Mouse (Mus musculus) bone marrow macrophage, adult 2 months (primary cell): ENCODE results near the gene Klrk1. TPM values are rescaled to one million over a fixed set of nuclear protein-coding genes. Genes with fewer than 3 reads are reported as not detected.
"Not testable (repeated sequence)": the region's sequence is repeated elsewhere in the genome, so short reads cannot be mapped to it uniquely, and the experiment has no call there.

Experiments
- H3K27ac ChIP-seq: 2 replicates; pipeline ENCODE4 v1.5.1; 2012; ENCODE audit warnings: low read depth, low read length; ENCODE audit not compliant: insufficient read depth
- H3K4me1 ChIP-seq: 2 replicates; pipeline ENCODE4 v1.6.1; 2012; ENCODE audit warnings: low read length; ENCODE audit not compliant: control insufficient read depth, insufficient read depth
- H3K4me3 ChIP-seq: 2 replicates; pipeline ENCODE4 v1.5.1; 2012; ENCODE audit warnings: mild to moderate bottlenecking, low read length, moderate library complexity; ENCODE audit not compliant: insufficient read depth
- CTCF ChIP-seq: IDR thresholded peaks from 2 replicates; pipeline ENCODE4 v1.5.1; 2012; ENCODE audit warnings: low read depth, mild to moderate bottlenecking, low read length, moderate library complexity
- POLR2A ChIP-seq: IDR thresholded peaks from 2 replicates; pipeline ENCODE4 v1.6.1; 2012; ENCODE audit warnings: mild to moderate bottlenecking, low read depth, low read length, borderline replicate concordance
- polyA plus RNA-seq: library from polyadenylated mRNA; stranded (reverse); fragments of >200 nt; gene quantifications from 2 replicates; pipeline ENCODE4 v1.2.4, GENCODE M21; 2012; ENCODE audit not compliant: missing spikeins, insufficient read depth, insufficient read length

The Klrk1 gene
- polyA plus RNA-seq = 0.92 and 1.3 TPM in 2 replicates

DNA sequence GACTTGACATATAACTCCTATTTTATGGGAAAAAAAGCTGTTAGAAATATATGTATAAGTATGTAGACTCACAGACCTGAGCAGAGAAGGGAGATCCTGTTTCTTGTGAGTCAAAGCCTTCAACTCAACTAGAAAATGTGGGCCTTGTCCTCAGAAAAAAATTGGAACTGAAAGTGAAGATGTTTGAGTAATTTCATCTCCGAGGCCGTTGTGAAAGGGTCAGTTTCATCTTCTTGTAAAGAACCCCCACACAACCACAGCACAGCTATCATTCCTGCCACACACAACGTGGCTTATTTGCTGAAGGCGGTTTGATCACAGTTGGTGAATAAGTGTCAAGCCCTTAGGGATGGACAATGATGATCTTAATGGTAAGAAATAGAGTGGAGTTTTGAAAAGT lies at the start of gene Klrk1:
Klrk1 (minus strand) TSS at position 130 of the 400 bp plus-strand sequence.
- Histone ChIP-seq H3K4me1 (no peaks in the 10 kb centered on the region), H3K27ac (no peak within 1 kb of the TSS), H3K4me3 (no peak within 1 kb of the TSS)
- TF ChIP-seq POLR2A = no peak

DNA sequence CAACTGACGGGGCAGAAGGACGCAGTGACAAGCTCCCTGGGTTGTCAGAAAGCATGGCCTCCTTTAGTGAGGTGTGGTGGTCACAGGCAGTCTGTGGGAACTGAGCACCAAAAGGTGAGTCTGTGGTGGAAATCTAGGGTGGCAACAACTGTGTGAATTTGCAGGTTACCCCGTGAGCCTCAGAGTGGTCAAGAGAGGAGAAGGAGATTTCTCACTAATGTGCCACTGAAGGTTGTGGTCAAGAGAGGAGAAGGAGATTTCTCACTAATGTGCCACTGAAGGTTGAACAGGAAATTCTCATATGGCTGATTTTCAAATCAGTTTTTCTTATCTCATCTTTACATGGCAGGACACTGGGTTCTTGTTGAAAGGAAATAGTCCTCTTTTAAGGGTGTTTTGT lies 37.6 kb upstream of the Klrk1 start:
- H3K4me3 ChIP-seq, H3K27ac ChIP-seq, H3K4me1 ChIP-seq: not testable (repeated sequence)

DNA sequence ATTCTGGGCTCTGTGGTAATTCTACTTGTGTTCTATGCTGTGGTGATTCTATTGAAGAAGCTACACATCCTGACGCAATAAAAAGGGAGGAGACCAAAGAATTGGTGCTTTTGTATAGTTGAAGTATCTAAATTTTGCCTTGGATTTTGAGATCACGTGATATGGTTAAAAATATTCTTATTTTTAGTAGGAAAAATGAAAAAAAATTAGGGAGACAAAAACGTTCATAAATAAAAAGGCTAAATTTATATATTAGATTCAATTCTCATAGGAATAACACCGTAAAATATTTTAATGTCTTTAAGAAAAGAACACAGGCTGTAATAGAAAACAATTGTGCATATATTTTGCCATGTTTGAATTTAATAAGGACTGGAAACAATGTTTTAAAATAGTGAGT lies 36.9 kb upstream of the Klrk1 start, which contains the start of gene Klrc2:
Klrc2 (minus strand) TSS at position 101 of the 400 bp plus-strand sequence.
- H3K4me1 ChIP-seq, H3K27ac ChIP-seq, H3K4me3 ChIP-seq: not testable (repeated sequence)

DNA sequence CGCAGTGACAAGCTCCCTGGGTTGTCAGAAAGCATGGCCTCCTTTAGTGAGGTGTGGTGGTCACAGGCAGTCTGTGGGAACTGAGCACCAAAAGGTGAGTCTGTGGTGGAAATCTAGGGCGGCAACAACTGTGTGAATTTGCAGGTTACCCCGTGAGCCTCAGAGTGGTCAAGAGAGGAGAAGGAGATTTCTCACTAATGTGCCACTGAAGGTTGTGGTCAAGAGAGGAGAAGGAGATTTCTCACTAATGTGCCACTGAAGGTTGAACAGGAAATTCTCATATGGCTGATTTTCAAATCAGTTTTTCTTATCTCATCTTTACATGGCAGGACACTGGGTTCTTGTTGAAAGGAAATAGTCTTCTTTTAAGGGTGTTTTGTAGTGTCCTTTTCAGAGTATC lies 20.4 kb upstream of the Klrk1 start:
- not testable (repeated sequence) for H3K4me3 ChIP-seq, H3K27ac ChIP-seq, H3K4me1 ChIP-seq

DNA sequence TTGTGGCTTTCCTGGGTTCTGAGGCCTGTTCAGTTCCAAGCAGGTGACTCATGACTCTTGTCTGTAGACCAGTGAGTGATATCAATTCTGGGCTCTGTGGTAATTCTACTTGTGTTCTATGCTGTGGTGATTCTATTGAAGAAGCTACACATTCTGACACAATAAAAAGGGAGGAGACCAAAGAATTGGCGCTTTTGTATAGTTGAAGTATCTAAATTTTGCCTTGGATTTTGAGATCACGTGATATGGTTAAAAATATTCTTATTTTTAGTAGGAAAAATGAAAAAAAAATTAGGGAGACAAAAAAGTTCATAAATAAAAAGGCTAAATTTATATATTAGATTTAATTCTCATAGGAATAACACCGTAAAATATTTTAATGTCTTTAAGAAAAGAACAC lies 19.6 kb upstream of the Klrk1 start, which contains the start of gene Klrc3:
Klrc3 (minus strand) TSS at position 101 of the 400 bp plus-strand sequence.
- H3K4me3 ChIP-seq, H3K27ac ChIP-seq, H3K4me1 ChIP-seq: not testable (repeated sequence)

DNA sequence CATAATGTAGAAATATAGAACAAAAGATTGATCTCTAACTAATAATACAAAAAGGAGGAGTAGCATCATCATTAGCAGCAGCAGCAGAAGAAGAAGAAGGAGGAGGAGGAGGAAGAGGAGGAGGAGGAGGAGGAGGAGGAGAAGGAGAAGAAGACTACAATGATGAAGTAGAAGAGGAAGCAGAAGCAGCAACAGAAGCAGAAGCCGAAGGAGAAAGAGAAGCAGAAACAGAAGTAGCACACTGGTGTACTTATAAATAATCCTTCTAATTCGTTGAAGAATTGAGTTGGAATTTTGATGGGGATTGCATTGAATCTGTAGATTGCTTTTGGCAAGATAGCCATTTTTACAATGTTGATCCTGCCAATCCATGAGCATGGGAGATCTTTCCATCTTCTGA lies 7.4 kb upstream of the Klrk1 start:
- not testable (repeated sequence) for H3K4me1 ChIP-seq, H3K27ac ChIP-seq, H3K4me3 ChIP-seq

DNA sequence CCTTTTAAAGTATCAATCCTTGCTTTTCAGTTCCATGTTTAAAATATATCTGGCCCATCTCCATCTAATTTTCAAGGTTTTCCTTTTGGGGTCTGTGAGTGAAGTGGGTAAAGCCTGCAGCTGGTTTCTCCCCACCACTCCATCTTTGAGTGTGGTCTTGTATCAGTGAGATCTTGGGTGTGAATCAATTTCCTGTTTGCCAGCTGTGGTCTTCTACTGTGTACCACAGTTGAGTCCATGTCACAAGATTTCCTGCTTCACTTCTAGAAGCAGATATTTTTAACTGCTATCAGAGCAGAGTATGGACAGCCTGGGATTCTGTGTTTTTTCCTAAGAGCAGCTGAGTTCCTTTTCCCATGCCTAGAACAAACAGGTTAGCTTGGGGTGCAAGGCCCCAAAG lies 15.3 kb downstream of the Klrk1 start:
- peak overlapping the region; percentile 51 for H3K27ac ChIP-seq
- no peak overlapping the region for H3K4me3 ChIP-seq
- H3K4me1 ChIP-seq = peaks cover 9% of the 10 kb centered on the region
- TF ChIP-seq CTCF = no peak

DNA sequence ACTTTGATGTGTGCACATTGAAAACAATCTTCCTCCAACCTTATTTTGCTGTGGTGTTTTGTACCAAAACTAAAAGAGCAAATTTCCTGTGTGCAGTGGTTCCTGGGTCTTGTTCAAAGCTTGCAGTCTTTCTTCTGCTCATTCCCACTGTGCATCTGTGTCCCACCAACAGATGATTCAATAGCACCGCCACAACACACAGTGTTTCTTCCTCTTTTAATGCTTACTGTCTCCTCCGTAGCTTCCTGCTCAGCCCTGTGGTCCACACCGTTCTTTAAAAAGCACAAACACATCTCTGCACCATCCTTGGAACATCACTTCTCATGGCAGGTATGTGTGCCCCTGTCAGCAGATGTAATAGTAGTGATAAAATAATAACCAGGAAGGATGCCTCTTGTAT lies 32.2 kb downstream of the Klrk1 start, which contains the start of gene Klrd1:
Klrd1 (plus strand) TSS at position 275 of the 400 bp plus-strand sequence.
- no peak within 1 kb of the TSS for H3K27ac ChIP-seq
- H3K4me1 ChIP-seq = no peaks in the 10 kb centered on the region
- no peak within 1 kb of the TSS for H3K4me3 ChIP-seq
- TF ChIP-seq CTCF (no peak), POLR2A (no peak)

DNA sequence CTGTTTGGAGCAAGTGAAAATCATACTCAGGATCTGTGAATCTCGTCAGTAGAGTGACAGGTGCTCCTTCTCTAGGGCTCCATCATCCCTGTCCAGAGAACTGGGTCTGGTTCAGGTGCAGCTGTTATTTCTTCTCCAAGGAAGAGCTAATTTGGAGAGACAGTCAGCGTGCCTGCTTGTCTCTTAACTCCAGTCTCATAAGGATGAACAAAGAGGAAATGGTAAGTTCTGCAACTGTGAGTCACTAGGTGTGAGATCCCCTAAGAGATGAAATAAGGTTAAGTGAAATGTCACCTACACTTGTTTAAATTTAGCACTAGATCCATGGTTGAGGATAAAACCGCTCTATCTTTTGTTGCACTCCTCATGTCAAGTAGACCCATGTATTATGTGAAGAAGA lies 40.6 kb downstream of the Klrk1 start:
- no peak for TF ChIP-seq POLR2A
- TF ChIP-seq CTCF = no peak
- Histone ChIP-seq H3K4me1 (no peaks in the 10 kb centered on the region), H3K4me3 (no peak overlapping the region), H3K27ac (no peak overlapping the region)

DNA sequence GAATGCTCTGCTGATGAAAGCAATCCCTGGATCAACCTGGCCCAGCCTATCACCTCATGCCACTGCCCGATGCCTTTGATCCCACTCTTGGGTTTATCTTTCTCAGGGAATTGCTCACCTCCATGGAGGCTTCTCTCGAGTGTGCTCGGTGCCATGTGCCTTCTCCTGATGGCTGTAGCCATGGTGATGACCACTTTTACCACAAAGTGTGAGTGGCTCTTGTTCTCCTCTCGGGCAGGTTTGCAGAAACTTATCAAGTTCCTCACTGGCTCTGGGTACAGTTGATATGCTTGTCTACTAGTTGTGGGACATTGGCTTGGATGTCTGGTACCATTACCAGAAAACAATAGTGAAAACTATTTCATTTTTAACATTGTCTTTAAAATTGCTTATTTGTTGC lies 41.8 kb downstream of the Klrk1 start:
- no peak for TF ChIP-seq CTCF
- no peak for TF ChIP-seq POLR2A
- H3K27ac ChIP-seq = no peak overlapping the region
- H3K4me3 ChIP-seq = no peak overlapping the region
- H3K4me1 ChIP-seq = no peaks in the 10 kb centered on the region

DNA sequence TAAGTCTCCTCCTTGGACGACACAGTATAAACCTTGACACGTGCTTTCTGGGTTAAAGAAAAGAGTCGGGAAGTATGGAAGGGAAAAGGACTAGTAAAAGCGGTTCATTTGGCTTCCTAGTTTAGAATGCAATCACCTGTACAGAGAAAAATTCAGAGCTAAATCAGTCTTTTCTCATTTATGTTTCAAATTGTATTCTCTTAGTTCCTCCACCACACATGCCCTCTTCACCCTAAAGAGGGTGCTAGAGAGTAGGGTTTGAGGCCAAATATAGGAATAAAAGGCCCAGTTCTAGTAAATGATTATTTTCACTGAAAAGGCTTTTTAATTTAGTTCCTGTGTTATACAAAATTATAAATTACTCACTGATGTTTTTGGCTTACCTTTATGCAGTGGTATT lies 42.4 kb downstream of the Klrk1 start:
- Histone ChIP-seq H3K27ac (no peak overlapping the region), H3K4me3 (no peak overlapping the region), H3K4me1 (no peaks in the 10 kb centered on the region)
- TF ChIP-seq POLR2A (no peak), CTCF (no peak)

DNA sequence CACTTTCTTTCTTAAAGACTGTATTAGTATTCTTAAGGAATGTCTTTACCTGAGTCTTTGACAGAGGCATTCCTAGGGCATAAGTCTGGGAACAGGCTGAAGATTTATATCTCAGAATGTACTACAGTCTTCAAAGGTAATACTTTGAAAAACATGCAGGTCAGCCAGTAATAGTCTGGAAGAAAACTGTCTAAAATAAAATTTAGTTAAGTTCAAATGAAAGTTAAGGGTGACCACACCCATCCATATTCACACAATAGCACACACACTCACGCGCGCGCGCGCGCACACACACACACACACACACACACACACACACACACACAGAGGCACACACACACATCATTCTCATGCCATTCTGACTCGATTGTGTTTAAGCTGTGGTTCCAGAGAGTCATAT lies 46.1 kb downstream of the Klrk1 start, which contains the start of gene Klre1:
Klre1 (plus strand) TSS at position 301 of the 400 bp plus-strand sequence.
- TF ChIP-seq CTCF = no peak
- TF ChIP-seq POLR2A = no peak
- H3K4me3 ChIP-seq = no peak within 1 kb of the TSS
- no peak within 1 kb of the TSS for H3K27ac ChIP-seq

More for the DNA sequence above, 46.1 kb downstream of the Klrk1 start, which contains the start of gene Klre1:
- H3K4me1 ChIP-seq = no peaks in the 10 kb centered on the region
